Mouse (Mus musculus) spleen, adult 2 months (tissue): ENCODE results near the gene Ostm1. TPM values are rescaled to one million over a fixed set of nuclear protein-coding genes. Genes with fewer than 3 reads are reported as not detected.

ENCODE experiments used
- DNase-seq, 2 experiments: peaks; one replicate each; pipeline versions ENCODE4 v3.0.0 to v3.0.0-alpha.2; 2012 to 2021; ENCODE audit warnings: low spot score in 2 of 2, low read depth in 1 of 2
- H3K27ac ChIP-seq: fragments of 200-500 bp; 2 replicates; pipeline ENCODE4 v1.5.1; 2012; ENCODE audit warnings: low read length, inconsistent platforms; ENCODE audit not compliant: insufficient read depth
- H3K27me3 ChIP-seq: fragments of 200-500 bp; 2 replicates; pipeline ENCODE4 v1.6.1; 2012; ENCODE audit warnings: mild to moderate bottlenecking, moderate library complexity, low read length, inconsistent platforms; ENCODE audit not compliant: control insufficient read depth, insufficient read depth
- H3K36me3 ChIP-seq: fragments of 200-500 bp; 2 replicates; pipeline ENCODE4 v1.6.1; 2012; ENCODE audit warnings: mild to moderate bottlenecking, low read length, inconsistent platforms; ENCODE audit not compliant: control insufficient read depth, insufficient read depth
- H3K4me1 ChIP-seq: fragments of 200-500 bp; 2 replicates; pipeline ENCODE4 v1.6.1; 2011; ENCODE audit warnings: inconsistent platforms; ENCODE audit not compliant: control insufficient read depth, insufficient read depth, insufficient read length
- H3K4me3 ChIP-seq: fragments of 200-500 bp; 2 replicates; pipeline ENCODE4 v1.5.1; 2011; ENCODE audit warnings: mild to moderate bottlenecking, inconsistent platforms; ENCODE audit not compliant: insufficient read depth, insufficient read length; ENCODE audit errors: extremely low read depth
- CTCF ChIP-seq: fragments of 200-500 bp; IDR thresholded peaks from 2 replicates; pipeline ENCODE4 v1.5.1; 2011; ENCODE audit warnings: mild to moderate bottlenecking, inconsistent platforms; ENCODE audit not compliant: insufficient read depth, insufficient read length, insufficient replicate concordance; ENCODE audit errors: extremely low read depth
- POLR2A ChIP-seq: fragments of 200-500 bp; IDR thresholded peaks from 2 replicates; pipeline ENCODE4 v1.6.1; 2011; ENCODE audit warnings: low read depth, low read length, inconsistent platforms
- WGBS: fragments of 180-500 bp; shearing (Covaris S2); methylation state at CpG from one replicate; pipeline ENCODE4 v1.1.7; 2018; 5-methylcytosine and 5-hydroxymethylcytosine counted together
- polyA plus RNA-seq: library from polyadenylated mRNA; depleted of rRNA; stranded (reverse); fragments of >200 nt; gene quantifications from 2 replicates; pipeline ENCODE4 v1.2.3, GENCODE M21; 2012

Gene Ostm1
- polyA plus RNA-seq, 1 experiment, result 16.2 TPM

- no peak for TF ChIP-seq CTCF
- TF ChIP-seq POLR2A, result no peak
- WGBS, result 9% methylated on average over 12 of the region's 12 CpGs
- Histone ChIP-seq H3K4me3 (no peak overlapping the region), H3K27ac (no peak overlapping the region), H3K27me3 (no peaks in the 10 kb centered on the region), H3K4me1 (peaks cover 3% of the 10 kb centered on the region; the same call in 1 of the 2 replicates), H3K36me3 (no peaks in the 10 kb centered on the region)
- DNase-seq, result no peak
These were observed 21.4 kb upstream of the Ostm1 start for GRCm38 (mm10) chr10:42562272-42562671.

- Histone ChIP-seq H3K4me3 (no peak overlapping the region), H3K27ac (no peak overlapping the region), H3K36me3 (no peaks in the 10 kb centered on the region), H3K27me3 (peaks cover 12% of the 10 kb centered on the region), H3K4me1 (no peaks in the 10 kb centered on the region)
- WGBS, result 4% methylated on average over 20 of the region's 20 CpGs
- no peak for DNase-seq
- TF ChIP-seq CTCF (no peak), POLR2A (no peak)
These were observed 11.1 kb upstream of the Ostm1 start for GRCm38 (mm10) chr10:42572567-42572966.

- peaks cover 14% of the 10 kb centered on the region for H3K27me3 ChIP-seq
- no peak overlapping the region for H3K27ac ChIP-seq
- H3K4me3 ChIP-seq, result no peak overlapping the region
- no peak for TF ChIP-seq CTCF
- no peak for TF ChIP-seq POLR2A
- H3K36me3 ChIP-seq, result no peaks in the 10 kb centered on the region
- DNase-seq, result no peak
- WGBS, result 12% methylated on average over 15 of the region's 15 CpGs
- no peaks in the 10 kb centered on the region for H3K4me1 ChIP-seq
These were observed 10.7 kb upstream of the Ostm1 start for GRCm38 (mm10) chr10:42572971-42573370.

- H3K36me3 ChIP-seq, result no peaks in the 10 kb centered on the region
- H3K27me3 ChIP-seq, result peaks cover 17% of the 10 kb centered on the region
- WGBS, result 10% methylated on average over 10 of the region's 10 CpGs
- no peak for TF ChIP-seq POLR2A
- no peak for TF ChIP-seq CTCF
- no peak overlapping the region for H3K4me3 ChIP-seq
- no peaks in the 10 kb centered on the region for H3K4me1 ChIP-seq
- H3K27ac ChIP-seq, result no peak overlapping the region
- DNase-seq, result no peak
These were observed 9.0 kb upstream of the Ostm1 start for GRCm38 (mm10) chr10:42574639-42575038.

- WGBS, result 9% methylated on average over 15 of the region's 15 CpGs
- H3K27ac ChIP-seq, result no peak overlapping the region
- H3K36me3 ChIP-seq, result no peaks in the 10 kb centered on the region
- H3K4me1 ChIP-seq, result peaks cover 4% of the 10 kb centered on the region
- no peak for DNase-seq
- TF ChIP-seq CTCF (no peak), POLR2A (no peak)
- H3K4me3 ChIP-seq, result no peak overlapping the region
- peaks cover 33% of the 10 kb centered on the region for H3K27me3 ChIP-seq
These were observed 5.9 kb upstream of the Ostm1 start for GRCm38 (mm10) chr10:42577525-42578280.

- Histone ChIP-seq H3K36me3 (no peaks in the 10 kb centered on the region), H3K27me3 (peaks cover 33% of the 10 kb centered on the region), H3K4me1 (peaks cover 4% of the 10 kb centered on the region), H3K4me3 (no peak overlapping the region), H3K27ac (no peak overlapping the region)
- WGBS, result 9% methylated on average over 15 of the region's 15 CpGs
- TF ChIP-seq CTCF (no peak), POLR2A (no peak)
- no peak for DNase-seq
These were observed 5.3 kb upstream of the Ostm1 start for GRCm38 (mm10) chr10:42578281-42578675.
